Mouse (Mus musculus) ES-Bruce4 (cell line): ENCODE measurements around the gene Diaph3.

Source experiments
- CTCF ChIP-seq: IDR thresholded peaks from one replicate; pipeline ENCODE4 v1.8.1; 2011; ENCODE audit warnings: low read depth, low read length
- POLR2A ChIP-seq: IDR thresholded peaks from one replicate; pipeline ENCODE4 v1.8.1; 2011; ENCODE audit warnings: low read length; ENCODE audit not compliant: insufficient read depth

DNA sequence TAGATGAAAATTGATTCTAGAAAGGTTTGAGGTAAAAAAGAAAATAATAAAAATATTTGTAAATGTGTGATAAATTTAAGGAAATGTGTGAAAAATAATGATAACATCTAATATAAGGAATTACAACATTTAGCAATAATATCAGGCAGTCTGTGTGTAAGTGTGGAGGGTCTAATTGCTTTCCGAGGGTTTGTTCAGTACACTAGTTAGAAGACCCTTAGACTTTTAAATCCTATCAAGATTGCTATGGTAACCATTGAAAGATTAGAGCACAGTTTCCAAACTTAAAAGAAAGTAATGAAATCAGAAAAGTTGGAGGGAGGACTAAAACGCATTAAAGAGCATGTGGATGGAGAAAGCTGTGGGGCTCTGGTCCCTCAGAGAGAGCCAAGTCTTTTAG is 506.0 kb downstream of the Diaph3 start:
- TF ChIP-seq POLR2A: no peak
- no peak for TF ChIP-seq CTCF
